Mouse (Mus musculus) midbrain, embryonic 14.5 days (tissue): ENCODE data around the gene Fxyd1. TPM values are rescaled to one million over a fixed set of nuclear protein-coding genes. Genes with fewer than 3 reads are reported as not detected.

Experiments used
- ATAC-seq: fragments of 200-750 bp; cut with Nextera tagmentation; 2 replicates; pipeline ENCODE4 v1.8.0; 2017; ENCODE audit warnings: moderate number of reproducible peaks, moderate library complexity; ENCODE audit not compliant: low FRiP score, low TSS enrichment
- DNase-seq: peaks from one replicate; pipeline ENCODE4 v3.0.0-alpha.2; 2015
- H3K27ac ChIP-seq: fragments of 300-500 bp; sonication (generic); replicated peaks from 2 replicates; pipeline ENCODE4 v1.5.1; 2014; ENCODE audit warnings: mild to moderate bottlenecking, low read depth, low read length, moderate library complexity
- H3K27me3 ChIP-seq: fragments of 300-500 bp; sonication (generic); 2 replicates; pipeline ENCODE4 v1.6.1; 2014; ENCODE audit warnings: low read length, control low read depth, mixed read lengths; ENCODE audit not compliant: control insufficient read depth, insufficient read depth
- H3K36me3 ChIP-seq: fragments of 300-500 bp; sonication (generic); 2 replicates; pipeline ENCODE4 v1.6.1; 2014; ENCODE audit warnings: low read length, control low read depth; ENCODE audit not compliant: control insufficient read depth, insufficient read depth
- H3K4me1 ChIP-seq: fragments of 300-500 bp; sonication (generic); 2 replicates; pipeline ENCODE4 v1.6.1; 2014; ENCODE audit warnings: mild to moderate bottlenecking, antibody characterized with exemption, low read length, control low read depth; ENCODE audit not compliant: control insufficient read depth, insufficient read depth
- H3K4me2 ChIP-seq: fragments of 300-500 bp; sonication (generic); 2 replicates; pipeline ENCODE4 v1.6.1; 2014; ENCODE audit warnings: mild to moderate bottlenecking, low read length, moderate library complexity
- H3K4me3 ChIP-seq: fragments of 300-500 bp; sonication (generic); replicated peaks from 2 replicates; pipeline ENCODE4 v1.5.1; 2014; ENCODE audit warnings: low read depth, low read length
- H3K9ac ChIP-seq: fragments of 300-500 bp; sonication (generic); replicated peaks from 2 replicates; pipeline ENCODE4 v1.6.1; 2014; ENCODE audit warnings: mild to moderate bottlenecking, low read length, moderate library complexity
- H3K9me3 ChIP-seq: fragments of 300-500 bp; sonication (generic); 2 replicates; pipeline ENCODE4 v1.6.1; 2016; ENCODE audit warnings: low read length, control low read depth, mixed read lengths; ENCODE audit not compliant: control insufficient read depth
- WGBS: fragments of 180-500 bp; shearing (Covaris S2); extraction: QIAGEN DNeasy Blood & Tissue Kit; methylation state at CpG from one replicate; pipeline ENCODE4 v1.1.7; 2014; 5-methylcytosine and 5-hydroxymethylcytosine counted together
- polyA plus RNA-seq: library from polyadenylated mRNA; unstranded; fragments of >200 nt; fragmentation: Nextera tagmentation; extraction: Ambion mirVana; gene quantifications from 2 replicates; pipeline ENCODE4 v1.2.1, GENCODE M21; 2014

Gene Fxyd1
- polyA plus RNA-seq, 1 experiment from 2014 or later: 9.0 TPM

DNA sequence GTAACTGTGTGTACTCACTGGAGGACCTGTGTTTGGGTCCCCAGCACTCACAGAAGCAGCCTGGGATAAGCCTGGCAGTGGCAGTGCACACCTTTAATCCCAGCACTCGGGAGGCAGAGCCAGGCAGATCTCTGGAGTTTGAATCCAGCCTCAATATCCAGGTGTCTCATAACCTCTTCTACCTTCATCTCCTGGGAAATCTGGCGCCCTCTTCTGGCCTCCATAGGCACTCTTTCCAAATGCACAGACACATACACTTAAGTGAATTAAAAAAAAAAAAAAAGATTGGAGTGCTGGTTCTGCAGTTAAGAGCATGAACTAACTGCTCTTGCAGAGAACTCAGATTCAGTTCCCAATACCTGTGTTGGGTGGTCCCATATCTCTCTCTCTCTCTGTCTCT lies 26.3 kb downstream of the Fxyd1 start:
- 74% methylated on average over 2 of the region's 2 CpGs for WGBS
- ATAC-seq: no peak

DNA sequence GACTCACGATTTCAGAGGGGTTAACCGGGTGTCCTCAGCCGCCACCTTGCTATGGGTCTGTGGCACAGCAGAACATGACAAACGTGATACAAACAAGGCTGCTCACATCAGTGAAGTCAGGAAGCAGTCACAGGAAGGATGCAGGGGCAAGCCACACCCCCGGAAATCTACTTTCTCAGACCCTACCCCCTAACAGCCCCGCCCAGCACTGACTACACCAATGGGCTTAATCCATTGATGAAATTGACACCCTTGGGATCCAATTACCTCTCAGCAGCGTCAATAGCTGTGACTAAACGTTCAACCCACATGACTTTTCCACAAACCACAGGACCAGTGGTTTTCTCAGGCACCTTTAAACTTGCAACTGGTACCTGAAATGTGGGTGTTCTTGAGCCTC lies 28.4 kb downstream of the Fxyd1 start:
- no peak overlapping the region for H3K27ac ChIP-seq
- DNase-seq: no peak

More for the DNA sequence above, 26.3 kb downstream of the Fxyd1 start:
- H3K4me3 ChIP-seq: no peak overlapping the region
- no peaks in the 10 kb centered on the region for H3K36me3 ChIP-seq
- DNase-seq: no peak
- H3K27me3 ChIP-seq: no peaks in the 10 kb centered on the region
- H3K9me3 ChIP-seq: no peaks in the 10 kb centered on the region
- no peak overlapping the region for H3K9ac ChIP-seq
- no peak overlapping the region for H3K27ac ChIP-seq
- no peaks in the 10 kb centered on the region for H3K4me1 ChIP-seq
- H3K4me2 ChIP-seq: no peak overlapping the region

DNA sequence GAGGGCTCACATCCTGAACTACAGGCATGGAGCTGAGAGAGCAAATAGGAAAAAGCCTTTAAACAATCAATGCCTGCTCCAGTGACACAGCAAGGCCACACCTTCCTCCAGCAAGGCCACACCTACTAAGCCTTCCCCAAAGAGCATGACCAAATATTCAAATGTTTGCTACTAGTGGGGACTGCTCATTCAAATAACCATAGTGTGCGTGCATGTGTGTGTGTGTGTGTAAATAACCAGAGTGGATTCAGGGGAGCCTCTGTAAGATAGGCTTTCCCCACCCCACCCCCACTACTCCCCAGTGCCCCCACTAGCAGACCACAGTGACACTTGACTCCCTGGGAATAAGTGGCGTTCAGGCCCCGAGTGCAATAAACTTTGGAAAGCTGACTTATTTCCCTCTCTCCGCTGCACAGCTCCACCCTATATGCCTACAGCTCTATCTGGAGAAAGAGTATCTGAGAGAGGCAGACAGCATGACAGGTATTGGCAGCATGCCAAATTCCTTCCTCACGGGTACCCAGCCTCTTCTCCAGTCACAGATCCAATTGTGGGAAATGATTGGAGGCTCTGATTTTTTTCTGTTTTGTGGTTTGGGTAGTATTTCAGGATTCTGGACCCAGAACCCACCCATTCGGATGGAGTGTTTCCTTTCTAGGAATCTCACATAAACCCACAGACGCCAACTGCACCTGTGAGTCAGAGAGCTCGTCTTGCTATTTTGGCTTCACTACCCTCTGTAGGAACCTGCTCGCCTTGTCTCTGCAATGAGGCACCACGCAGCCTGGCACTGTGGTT lies 39.7 kb downstream of the Fxyd1 start:
- Histone ChIP-seq H3K27ac (no peak overlapping the region), H3K4me3 (no peak overlapping the region), H3K36me3 (no peaks in the 10 kb centered on the region), H3K9me3 (no peaks in the 10 kb centered on the region), H3K9ac (no peak overlapping the region), H3K27me3 (no peaks in the 10 kb centered on the region), H3K4me1 (no peaks in the 10 kb centered on the region), H3K4me2 (no peak overlapping the region)
- ATAC-seq (no peak), DNase-seq (peak; percentile 68)
- WGBS: 54% methylated on average over 10 of the region's 10 CpGs

More for the DNA sequence above, 28.4 kb downstream of the Fxyd1 start:
- Histone ChIP-seq H3K4me3 (no peak overlapping the region), H3K36me3 (no peaks in the 10 kb centered on the region), H3K9ac (no peak overlapping the region), H3K9me3 (no peaks in the 10 kb centered on the region), H3K4me1 (no peaks in the 10 kb centered on the region), H3K27me3 (no peaks in the 10 kb centered on the region), H3K4me2 (no peak overlapping the region)
- ATAC-seq: no peak
- 78% methylated on average over 8 of the region's 8 CpGs for WGBS

DNA sequence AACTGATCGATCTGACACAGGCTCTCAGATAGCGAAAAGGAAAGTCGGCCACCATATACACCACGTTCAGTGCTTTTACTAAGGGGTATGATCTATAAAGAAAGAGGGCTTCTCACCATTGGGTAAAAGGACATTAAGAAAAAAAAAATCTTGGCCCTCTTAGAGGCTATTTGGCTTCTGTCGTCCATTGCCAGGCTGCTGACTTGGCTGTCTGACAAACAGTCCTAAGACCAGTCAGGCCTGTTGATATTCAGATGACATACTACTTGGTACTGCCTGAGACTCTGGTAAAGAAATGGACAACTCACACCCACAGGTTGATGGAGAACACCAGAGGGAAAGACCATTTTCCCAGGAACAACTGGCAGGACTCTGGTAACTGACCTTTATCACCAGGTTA lies 44.0 kb downstream of the Fxyd1 start:
- no peaks in the 10 kb centered on the region for H3K9me3 ChIP-seq
- no peaks in the 10 kb centered on the region for H3K36me3 ChIP-seq
- no peak overlapping the region for H3K4me2 ChIP-seq
- no peaks in the 10 kb centered on the region for H3K4me1 ChIP-seq
- WGBS: 77% methylated on average over 5 of the region's 5 CpGs
- H3K9ac ChIP-seq: no peak overlapping the region
- DNase-seq (no peak), ATAC-seq (no peak)
- no peaks in the 10 kb centered on the region for H3K27me3 ChIP-seq
- no peak overlapping the region for H3K27ac ChIP-seq
- no peak overlapping the region for H3K4me3 ChIP-seq

DNA sequence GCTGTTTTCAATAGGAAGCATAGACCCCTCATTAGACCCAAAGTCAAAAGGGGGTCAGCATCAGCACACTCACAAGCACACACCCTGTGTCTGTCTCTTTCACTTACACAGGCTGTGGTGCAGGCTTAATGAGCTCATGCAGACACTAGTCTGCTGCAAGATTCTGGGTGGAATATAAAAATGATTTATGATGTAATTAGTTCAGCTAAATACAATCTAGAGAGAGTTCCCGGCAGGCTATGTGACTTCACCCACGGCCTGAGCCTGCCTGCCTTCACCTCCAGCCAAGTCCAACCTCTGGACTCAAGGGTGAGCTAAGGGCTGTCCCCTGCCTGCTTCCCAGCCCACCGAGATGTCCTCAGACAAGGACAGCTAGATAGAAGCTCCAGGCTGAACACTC lies 48.1 kb downstream of the Fxyd1 start:
- H3K4me2 ChIP-seq: no peak overlapping the region
- no peak for ATAC-seq
- H3K36me3 ChIP-seq: no peaks in the 10 kb centered on the region
- no peaks in the 10 kb centered on the region for H3K27me3 ChIP-seq
- H3K9me3 ChIP-seq: no peaks in the 10 kb centered on the region
- H3K9ac ChIP-seq: no peak overlapping the region
- H3K4me1 ChIP-seq: no peaks in the 10 kb centered on the region
- H3K27ac ChIP-seq: no peak overlapping the region
- no peak for DNase-seq
- no peak overlapping the region for H3K4me3 ChIP-seq
- 86% methylated on average over 3 of the region's 3 CpGs for WGBS

DNA sequence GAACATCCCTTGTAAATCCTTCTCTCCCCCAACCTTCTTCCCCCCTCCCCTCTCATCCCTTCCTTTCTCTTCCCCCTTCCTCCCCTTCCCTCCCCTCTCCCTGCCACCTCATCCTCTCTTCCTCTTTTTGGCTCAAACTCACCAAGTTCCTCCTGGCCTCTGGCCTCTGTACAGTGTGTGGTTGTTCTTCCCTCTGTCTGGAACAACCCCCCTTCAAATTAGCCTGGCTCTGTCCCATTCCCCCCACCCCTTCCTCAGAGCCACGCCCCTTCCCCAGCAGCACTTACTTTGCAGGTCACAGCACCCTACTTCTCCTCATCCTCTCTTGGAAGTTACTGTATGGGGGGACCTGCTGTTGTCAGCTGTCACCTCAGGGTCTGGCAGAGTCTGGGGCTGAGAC lies 48.8 kb downstream of the Fxyd1 start:
- no peak overlapping the region for H3K4me3 ChIP-seq
- WGBS: 70% methylated on average over 1 of the region's 1 CpGs
- ATAC-seq (no peak), DNase-seq (no peak)
- no peaks in the 10 kb centered on the region for H3K9me3 ChIP-seq
- no peak overlapping the region for H3K27ac ChIP-seq
- no peak overlapping the region for H3K9ac ChIP-seq
- H3K36me3 ChIP-seq: no peaks in the 10 kb centered on the region
- no peaks in the 10 kb centered on the region for H3K27me3 ChIP-seq
- H3K4me2 ChIP-seq: no peak overlapping the region
- no peaks in the 10 kb centered on the region for H3K4me1 ChIP-seq

DNA sequence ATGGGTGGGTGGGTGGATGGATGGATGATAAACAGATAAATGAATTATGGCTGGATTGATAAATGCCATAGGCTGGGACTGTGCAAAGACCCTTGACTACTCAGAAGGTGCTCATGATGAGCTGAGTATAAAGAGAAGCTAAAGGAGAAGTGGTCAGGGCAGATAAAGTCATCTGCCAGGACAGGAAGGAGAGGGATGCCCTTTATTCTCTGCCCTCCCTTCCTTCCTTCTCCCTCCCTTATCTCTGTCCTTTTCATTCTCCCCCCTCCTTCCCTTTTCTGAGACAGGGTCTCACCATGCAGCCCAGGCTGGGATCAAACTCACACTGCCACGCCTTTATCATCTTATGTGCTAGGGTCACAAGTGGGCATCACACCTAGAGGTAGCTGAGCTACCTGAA lies 49.2 kb downstream of the Fxyd1 start:
- H3K4me1 ChIP-seq: no peaks in the 10 kb centered on the region
- no peaks in the 10 kb centered on the region for H3K27me3 ChIP-seq
- no peak overlapping the region for H3K9ac ChIP-seq
- ATAC-seq (no peak), DNase-seq (no peak)
- WGBS: 87% methylated on average over 1 of the region's 1 CpGs
- H3K4me3 ChIP-seq: no peak overlapping the region
- H3K9me3 ChIP-seq: no peaks in the 10 kb centered on the region
- no peak overlapping the region for H3K4me2 ChIP-seq
- H3K36me3 ChIP-seq: no peaks in the 10 kb centered on the region
- H3K27ac ChIP-seq: no peak overlapping the region

DNA sequence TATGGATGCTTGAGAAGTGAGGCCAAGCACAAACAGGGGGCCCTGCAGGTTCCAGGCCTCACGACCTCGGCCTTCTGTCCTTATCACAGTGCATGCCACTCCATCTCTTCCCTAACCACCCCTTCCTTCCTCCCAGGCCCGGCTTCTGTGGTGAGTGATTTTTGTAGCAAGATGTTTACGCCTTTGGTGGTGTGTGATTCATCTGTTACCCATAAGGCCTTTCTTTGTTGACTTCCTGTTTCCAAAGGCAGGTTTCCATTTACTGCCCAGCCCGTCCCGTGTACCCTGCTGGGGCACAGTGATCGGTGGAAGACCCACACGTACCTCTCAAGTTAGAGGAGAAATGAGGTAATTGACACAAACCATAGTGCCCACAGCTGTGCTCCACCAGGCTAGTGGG lies 54.3 kb downstream of the Fxyd1 start:
- Histone ChIP-seq H3K4me3 (no peak overlapping the region), H3K9me3 (no peaks in the 10 kb centered on the region), H3K9ac (no peak overlapping the region), H3K27me3 (no peaks in the 10 kb centered on the region), H3K36me3 (no peaks in the 10 kb centered on the region), H3K4me2 (no peak overlapping the region), H3K27ac (no peak overlapping the region), H3K4me1 (no peaks in the 10 kb centered on the region)
- ATAC-seq: no peak
- WGBS: 88% methylated on average over 8 of the region's 8 CpGs
- DNase-seq: no peak
